Mouse (Mus musculus) neural tube, embryonic 12.5 days (tissue): Measurements from ENCODE around the gene Smcp. TPM values are rescaled to one million over a fixed set of nuclear protein-coding genes. Genes with fewer than 3 reads are reported as not detected.
A peak's percentile ranks its signal among the peaks of the same experiment; 100 is the strongest.

Source experiments
- ATAC-seq: fragments of 200-750 bp; cut with Nextera tagmentation; 2 replicates; pipeline ENCODE4 v1.8.0; 2017; ENCODE audit warnings: low read depth, mild to moderate bottlenecking, moderate TSS enrichment, moderate library complexity; ENCODE audit not compliant: low FRiP score
- H3K27ac ChIP-seq: fragments of 300-500 bp; sonication (generic); 2 replicates; pipeline ENCODE4 v1.5.1; 2016
- H3K27me3 ChIP-seq: fragments of 300-500 bp; sonication (generic); replicated peaks from 2 replicates; pipeline ENCODE4 v1.6.1; 2016; ENCODE audit warnings: mild to moderate bottlenecking
- H3K36me3 ChIP-seq: fragments of 300-500 bp; sonication (generic); 2 replicates; pipeline ENCODE4 v1.6.1; 2016; ENCODE audit warnings: mild to moderate bottlenecking
- H3K4me1 ChIP-seq: fragments of 300-500 bp; sonication (generic); 2 replicates; pipeline ENCODE4 v1.6.1; 2016
- H3K4me2 ChIP-seq: fragments of 300-500 bp; sonication (generic); replicated peaks from 2 replicates; pipeline ENCODE4 v1.6.1; 2016; ENCODE audit warnings: mild to moderate bottlenecking
- H3K4me3 ChIP-seq: fragments of 300-500 bp; sonication (generic); 2 replicates; pipeline ENCODE4 v1.5.1; 2016
- H3K9ac ChIP-seq: fragments of 300-500 bp; sonication (generic); 2 replicates; pipeline ENCODE4 v1.6.1; 2016; ENCODE audit warnings: mild to moderate bottlenecking
- H3K9me3 ChIP-seq: fragments of 300-500 bp; sonication (generic); 2 replicates; pipeline ENCODE4 v1.6.1; 2016; ENCODE audit warnings: mild to moderate bottlenecking
- WGBS: fragments of 180-500 bp; shearing (Covaris S2); methylation state at CpG from one replicate; pipeline ENCODE4 v1.1.7; 2016; 5-methylcytosine and 5-hydroxymethylcytosine counted together
- polyA plus RNA-seq: library from polyadenylated mRNA; unstranded; fragments of >200 nt; fragmentation: Nextera tagmentation; extraction: Ambion mirVana; gene quantifications from 2 replicates; pipeline ENCODE4 v1.2.1, GENCODE M21; 2016

Gene Smcp
- polyA plus RNA-seq, result not detected in 2 replicates

GRCm38 (mm10) chr3:92588858-92589257 lies at the start of gene Smcp:
TSS of gene Smcp (minus strand) at chr3:92588997.
- Histone ChIP-seq H3K27ac (no peak within 1 kb of the TSS), H3K4me2 (no peak within 1 kb of the TSS), H3K36me3 (no peaks in the 10 kb centered on the region), H3K9ac (no peak within 1 kb of the TSS), H3K9me3 (no peaks in the 10 kb centered on the region), H3K4me3 (no peak within 1 kb of the TSS), H3K27me3 (no peaks in the 10 kb centered on the region), H3K4me1 (no peaks in the 10 kb centered on the region)
- ATAC-seq, result no peak
- WGBS, result 81% methylated on average over 1 of the region's 1 CpGs

DNA sequence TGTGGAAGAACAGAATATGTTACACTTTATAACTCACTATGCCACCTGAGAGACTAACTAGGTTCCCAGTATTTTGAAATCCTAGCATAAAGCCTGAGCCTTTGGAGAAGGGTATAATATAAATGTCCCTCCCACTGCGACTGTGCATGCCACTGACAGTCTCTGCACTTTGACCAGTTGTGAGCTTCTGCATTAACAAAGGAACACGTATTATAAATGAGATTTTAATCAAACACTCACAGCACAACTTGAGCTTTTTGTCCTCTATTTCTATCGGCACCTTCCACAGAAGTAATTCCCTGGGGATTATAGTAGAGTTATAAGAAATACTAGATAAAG lies 49.8 kb upstream of the Smcp start:
- 80% methylated on average over 3 of the region's 3 CpGs for WGBS
- Histone ChIP-seq H3K4me1 (no peaks in the 10 kb centered on the region), H3K27ac (no peak overlapping the region), H3K9ac (no peak overlapping the region), H3K36me3 (no peaks in the 10 kb centered on the region), H3K4me2 (no peak overlapping the region), H3K27me3 (no peaks in the 10 kb centered on the region), H3K4me3 (no peak overlapping the region), H3K9me3 (no peaks in the 10 kb centered on the region)
- no peak for ATAC-seq

- no peak overlapping the region for H3K9ac ChIP-seq
- H3K9me3 ChIP-seq, result no peaks in the 10 kb centered on the region
- H3K4me1 ChIP-seq, result no peaks in the 10 kb centered on the region
- 53% methylated on average over 1 of the region's 1 CpGs for WGBS
- 0 out of 2 replicates have a peak, but pooled peaks have one; percentile 44 for ATAC-seq
- no peaks in the 10 kb centered on the region for H3K36me3 ChIP-seq
- no peak overlapping the region for H3K4me3 ChIP-seq
- no peak overlapping the region for H3K4me2 ChIP-seq
- no peak overlapping the region for H3K27ac ChIP-seq
- no peaks in the 10 kb centered on the region for H3K27me3 ChIP-seq
Observed at GRCm38 (mm10) chr3:92637745-92638652, 49.2 kb upstream of the Smcp start.

- no peak for ATAC-seq
- no peak within 1 kb of the TSS for H3K9ac ChIP-seq
- no peaks in the 10 kb centered on the region for H3K36me3 ChIP-seq
- no peaks in the 10 kb centered on the region for H3K9me3 ChIP-seq
- H3K4me1 ChIP-seq, result no peaks in the 10 kb centered on the region
- no peaks in the 10 kb centered on the region for H3K27me3 ChIP-seq
- 85% methylated on average over 2 of the region's 2 CpGs for WGBS
- no peak within 1 kb of the TSS for H3K27ac ChIP-seq
- H3K4me2 ChIP-seq, result no peak within 1 kb of the TSS
- no peak within 1 kb of the TSS for H3K4me3 ChIP-seq
Observed at GRCm38 (mm10) chr3:92621560-92621959, 32.8 kb upstream of the Smcp start, which contains the start of gene Lce6a. TSS of gene Lce6a (minus strand) at chr3:92621660.

DNA sequence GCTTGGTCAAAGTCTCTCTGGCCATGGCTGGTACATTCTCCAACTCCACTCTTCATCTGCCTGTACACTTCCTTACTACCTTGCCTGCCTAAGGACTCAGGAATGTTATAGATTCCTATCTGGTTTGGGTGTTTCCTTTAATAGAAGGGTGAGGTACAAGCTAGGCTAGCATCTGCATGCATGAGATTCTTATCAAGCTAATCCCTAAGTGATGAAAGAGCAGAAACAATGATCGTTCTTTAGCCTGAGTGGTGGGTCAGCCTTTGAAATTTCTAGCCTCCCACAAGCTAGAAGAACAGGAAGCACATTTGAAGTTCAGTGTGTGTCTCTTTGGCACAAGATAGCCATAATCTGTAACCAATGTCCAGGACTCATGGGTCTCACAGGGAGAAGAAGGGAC lies 21.0 kb upstream of the Smcp start:
- Histone ChIP-seq H3K9ac (no peak overlapping the region), H3K9me3 (no peaks in the 10 kb centered on the region), H3K4me3 (no peak overlapping the region), H3K4me2 (no peak overlapping the region), H3K27ac (no peak overlapping the region), H3K36me3 (no peaks in the 10 kb centered on the region), H3K27me3 (no peaks in the 10 kb centered on the region), H3K4me1 (no peaks in the 10 kb centered on the region)
- no peak for ATAC-seq
- WGBS, result 68% methylated on average over 1 of the region's 1 CpGs

- Histone ChIP-seq H3K4me1 (no peaks in the 10 kb centered on the region), H3K9me3 (no peaks in the 10 kb centered on the region), H3K36me3 (no peaks in the 10 kb centered on the region)
Observed at GRCm38 (mm10) chr3:92607392-92607791, 18.6 kb upstream of the Smcp start, which contains the start of gene 2210017I01Rik. TSS of gene 2210017I01Rik (minus strand) at chr3:92607492.

GRCm38 (mm10) chr3:92602169-92602568 lies 13.4 kb upstream of the Smcp start:
- no peaks in the 10 kb centered on the region for H3K9me3 ChIP-seq
- no peaks in the 10 kb centered on the region for H3K36me3 ChIP-seq
- H3K27me3 ChIP-seq, result no peaks in the 10 kb centered on the region
- no peak overlapping the region for H3K4me3 ChIP-seq
- no peaks in the 10 kb centered on the region for H3K4me1 ChIP-seq
- H3K9ac ChIP-seq, result no peak overlapping the region
- H3K27ac ChIP-seq, result no peak overlapping the region
- ATAC-seq, result no peak
- no peak overlapping the region for H3K4me2 ChIP-seq
- 47% methylated on average over 1 of the region's 1 CpGs for WGBS

More at GRCm38 (mm10) chr3:92607392-92607791, 18.6 kb upstream of the Smcp start, which contains the start of gene 2210017I01Rik:
- no peak within 1 kb of the TSS for H3K4me2 ChIP-seq
- ATAC-seq, result no peak
- no peak within 1 kb of the TSS for H3K9ac ChIP-seq
- H3K4me3 ChIP-seq, result no peak within 1 kb of the TSS
- no peaks in the 10 kb centered on the region for H3K27me3 ChIP-seq
- no peak within 1 kb of the TSS for H3K27ac ChIP-seq

GRCm38 (mm10) chr3:92600456-92600855 lies 11.7 kb upstream of the Smcp start:
- Histone ChIP-seq H3K4me2 (no peak overlapping the region), H3K4me1 (no peaks in the 10 kb centered on the region), H3K36me3 (no peaks in the 10 kb centered on the region), H3K9ac (no peak overlapping the region), H3K9me3 (no peaks in the 10 kb centered on the region), H3K27ac (no peak overlapping the region), H3K4me3 (no peak overlapping the region), H3K27me3 (no peaks in the 10 kb centered on the region)
- WGBS, result 69% methylated on average over 1 of the region's 1 CpGs
- no peak for ATAC-seq

- Histone ChIP-seq H3K36me3 (no peaks in the 10 kb centered on the region), H3K4me1 (no peaks in the 10 kb centered on the region), H3K4me2 (no peak overlapping the region), H3K4me3 (no peak overlapping the region), H3K9ac (no peak overlapping the region), H3K9me3 (no peaks in the 10 kb centered on the region), H3K27me3 (no peaks in the 10 kb centered on the region), H3K27ac (no peak overlapping the region)
- ATAC-seq, result no peak
Observed at GRCm38 (mm10) chr3:92599973-92600372, 11.2 kb upstream of the Smcp start.

GRCm38 (mm10) chr3:92598429-92598828 lies 9.6 kb upstream of the Smcp start:
- Histone ChIP-seq H3K4me3 (no peak overlapping the region), H3K27me3 (no peaks in the 10 kb centered on the region), H3K4me1 (no peaks in the 10 kb centered on the region), H3K4me2 (no peak overlapping the region), H3K9me3 (no peaks in the 10 kb centered on the region), H3K36me3 (no peaks in the 10 kb centered on the region), H3K9ac (no peak overlapping the region), H3K27ac (no peak overlapping the region)
- 92% methylated on average over 2 of the region's 2 CpGs for WGBS
- ATAC-seq, result no peak

- Histone ChIP-seq H3K4me3 (no peak overlapping the region), H3K4me2 (no peak overlapping the region), H3K36me3 (no peaks in the 10 kb centered on the region), H3K9ac (no peak overlapping the region), H3K4me1 (no peaks in the 10 kb centered on the region), H3K27me3 (no peaks in the 10 kb centered on the region), H3K9me3 (no peaks in the 10 kb centered on the region), H3K27ac (no peak overlapping the region)
- ATAC-seq, result no peak
- 95% methylated on average over 3 of the region's 3 CpGs for WGBS
Observed at GRCm38 (mm10) chr3:92587190-92587589, 1.6 kb downstream of the Smcp start.

DNA sequence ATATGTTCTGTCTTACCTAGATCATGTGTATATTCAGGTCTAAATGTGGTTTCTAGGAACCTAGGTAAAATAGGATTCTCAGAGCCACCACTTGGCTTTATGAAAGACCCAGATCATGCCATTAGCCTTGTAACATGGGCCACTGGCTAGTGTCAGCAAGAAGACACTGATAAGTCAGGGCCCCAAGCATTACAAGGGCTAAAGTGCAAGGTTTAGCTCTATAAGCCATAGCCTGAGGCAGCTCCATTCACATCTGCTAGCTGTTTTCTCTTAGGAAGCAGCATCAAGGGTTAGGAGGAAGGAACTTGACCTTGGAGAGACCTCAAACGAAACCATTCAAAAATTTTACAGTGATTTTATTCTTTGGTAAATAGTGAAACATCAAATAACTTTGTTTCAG lies 3.7 kb downstream of the Smcp start:
- Histone ChIP-seq H3K27me3 (no peaks in the 10 kb centered on the region), H3K4me3 (no peak overlapping the region), H3K4me1 (no peaks in the 10 kb centered on the region), H3K4me2 (no peak overlapping the region), H3K36me3 (no peaks in the 10 kb centered on the region), H3K27ac (no peak overlapping the region), H3K9ac (no peak overlapping the region), H3K9me3 (no peaks in the 10 kb centered on the region)
- WGBS, result 71% methylated on average over 1 of the region's 1 CpGs
- no peak for ATAC-seq
